Mouse (Mus musculus) bone marrow macrophage, adult 2 months (primary cell): Measurements from ENCODE around the gene Synj1. TPM values are rescaled to one million over a fixed set of nuclear protein-coding genes. Genes with fewer than 3 reads are reported as not detected.

ENCODE experiments used
- H3K27ac ChIP-seq: 2 replicates; pipeline ENCODE4 v1.5.1; 2012; ENCODE audit warnings: low read depth, low read length; ENCODE audit not compliant: insufficient read depth
- H3K4me1 ChIP-seq: 2 replicates; pipeline ENCODE4 v1.6.1; 2012; ENCODE audit warnings: low read length; ENCODE audit not compliant: control insufficient read depth, insufficient read depth
- H3K4me3 ChIP-seq: 2 replicates; pipeline ENCODE4 v1.5.1; 2012; ENCODE audit warnings: mild to moderate bottlenecking, low read length, moderate library complexity; ENCODE audit not compliant: insufficient read depth
- CTCF ChIP-seq: IDR thresholded peaks from 2 replicates; pipeline ENCODE4 v1.5.1; 2012; ENCODE audit warnings: low read depth, mild to moderate bottlenecking, low read length, moderate library complexity
- POLR2A ChIP-seq: IDR thresholded peaks from 2 replicates; pipeline ENCODE4 v1.6.1; 2012; ENCODE audit warnings: mild to moderate bottlenecking, low read depth, low read length, borderline replicate concordance
- polyA plus RNA-seq: library from polyadenylated mRNA; stranded (reverse); fragments of >200 nt; gene quantifications from 2 replicates; pipeline ENCODE4 v1.2.4, GENCODE M21; 2012; ENCODE audit not compliant: missing spikeins, insufficient read depth, insufficient read length

The Synj1 gene
- polyA plus RNA-seq: 91.7 and 118 TPM in 2 replicates

DNA sequence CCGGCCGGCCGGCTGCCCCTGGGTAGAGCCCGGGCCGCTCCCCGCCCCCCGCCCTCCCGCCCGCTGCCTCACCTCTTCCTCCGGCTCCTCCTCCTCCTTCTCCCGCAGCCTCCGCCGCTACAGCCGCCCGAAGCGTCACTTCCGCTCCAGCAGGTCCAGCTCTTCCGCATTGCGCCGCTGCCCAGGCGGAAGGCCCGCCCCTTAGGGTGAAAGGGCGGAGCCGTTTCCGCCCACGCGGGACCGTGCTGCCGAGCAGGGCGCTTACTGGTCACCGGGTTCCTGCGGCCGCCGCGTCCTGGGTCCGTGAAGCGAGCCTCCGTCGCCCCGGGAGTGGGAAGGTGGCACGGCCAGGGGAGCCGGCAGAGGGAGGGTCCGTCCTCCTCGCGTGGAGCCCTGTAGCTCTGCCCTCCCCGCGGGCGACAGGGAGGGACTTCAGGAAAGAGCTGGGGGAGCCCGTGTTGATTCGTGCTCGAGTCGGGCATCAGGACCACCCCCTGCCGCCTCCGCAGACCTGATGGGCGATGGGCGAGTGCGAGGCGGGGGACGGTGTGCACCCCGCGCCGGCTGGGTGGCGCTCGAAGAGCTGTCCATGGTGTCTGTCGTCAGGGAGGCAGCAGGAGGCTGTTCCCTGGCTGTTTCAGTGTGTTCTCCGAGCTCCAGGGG is at the start of gene Synj1:
TSS of gene Synj1 (minus strand) at position 288 of the 663 bp plus-strand sequence.
- Histone ChIP-seq H3K4me3 (peak within 1 kb of the TSS; percentile 98), H3K4me1 (peaks cover 25% of the 10 kb centered on the region), H3K27ac (peak within 1 kb of the TSS; percentile 100)
- TF ChIP-seq POLR2A (no peak), CTCF (no peak)

DNA sequence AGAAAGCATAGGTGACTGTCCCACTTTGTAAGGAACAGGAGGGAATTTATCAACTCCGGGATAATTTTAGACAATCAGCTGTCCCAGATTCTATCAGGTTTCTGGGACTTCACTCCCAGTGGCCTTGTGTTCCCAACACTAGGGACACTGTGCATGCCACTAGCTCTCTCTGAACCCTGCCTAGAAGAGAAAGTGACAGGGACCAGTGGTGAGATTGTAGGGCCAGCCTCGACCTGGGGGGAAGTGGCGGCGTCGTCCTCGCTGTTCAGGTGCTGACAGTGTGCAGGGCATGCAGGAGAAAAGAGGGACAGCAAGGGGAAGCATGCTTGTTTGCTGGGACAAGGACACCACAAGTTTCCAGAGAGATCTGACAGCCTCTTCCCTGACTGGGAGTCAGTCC is 46.6 kb upstream of the Synj1 start:
- Histone ChIP-seq H3K4me3 (no peak overlapping the region), H3K4me1 (peaks cover 22% of the 10 kb centered on the region), H3K27ac (no peak overlapping the region)
- no peak for TF ChIP-seq POLR2A
- TF ChIP-seq CTCF: no peak

DNA sequence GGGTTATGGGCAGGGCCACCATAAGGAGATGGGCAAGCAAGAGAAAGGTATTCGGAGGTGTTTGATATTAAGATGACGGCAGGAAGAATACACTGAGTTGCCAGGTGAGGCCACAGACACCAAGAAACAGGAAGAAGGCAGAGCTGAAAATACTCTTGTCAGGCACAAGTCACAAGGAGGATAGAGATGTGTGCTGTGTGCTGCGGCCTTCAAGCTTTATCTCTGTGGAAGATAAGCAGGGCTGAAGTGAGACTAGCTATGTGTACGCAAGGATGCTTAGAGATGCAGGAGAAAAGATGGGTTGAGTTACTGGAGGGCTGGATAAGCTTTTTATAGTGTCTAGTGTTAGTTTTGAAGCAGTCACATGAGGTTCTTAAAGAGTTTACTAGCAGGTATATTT is 46.2 kb upstream of the Synj1 start:
- no peak overlapping the region for H3K27ac ChIP-seq
- TF ChIP-seq POLR2A (no peak), CTCF (no peak)
- no peak overlapping the region for H3K4me3 ChIP-seq
- peaks cover 18% of the 10 kb centered on the region for H3K4me1 ChIP-seq

DNA sequence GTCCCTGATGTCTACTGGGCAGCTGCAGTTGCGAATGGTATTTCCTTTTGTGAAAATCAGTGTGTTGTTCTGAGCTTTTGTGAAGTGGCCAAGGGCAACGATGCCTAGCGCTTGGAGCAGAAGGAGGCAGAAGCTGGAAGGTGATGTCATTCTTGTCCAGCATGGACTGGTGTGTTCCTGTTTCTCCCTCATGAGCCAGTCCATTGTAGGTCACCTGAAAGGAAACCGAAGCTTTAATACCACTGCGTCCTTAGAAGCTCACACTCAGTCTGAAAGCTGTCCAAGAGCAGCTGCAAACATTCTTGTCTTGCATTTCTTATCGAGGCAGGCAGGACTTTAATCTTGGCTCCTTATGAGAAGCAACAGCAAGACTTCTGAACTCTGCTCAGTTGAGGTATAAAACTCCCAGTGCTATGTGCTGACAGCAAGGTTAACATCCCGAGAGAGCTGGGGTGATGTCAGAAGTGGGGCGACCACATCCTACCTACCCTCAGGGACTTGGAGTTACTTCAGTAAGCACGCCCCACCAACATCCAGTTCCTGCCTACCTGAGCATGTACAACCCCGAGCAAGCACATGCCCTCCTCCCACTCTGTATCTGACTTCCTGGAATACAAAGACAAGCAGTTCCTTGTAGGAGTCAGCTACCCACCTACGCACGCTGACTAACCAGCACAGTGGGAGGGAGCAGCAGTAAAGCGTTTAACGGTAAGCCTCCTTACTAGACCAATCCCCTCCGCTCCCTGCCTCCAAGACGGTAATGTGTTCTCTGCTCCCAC is 45.1 kb upstream of the Synj1 start:
- Histone ChIP-seq H3K27ac (no peak overlapping the region), H3K4me3 (no peak overlapping the region), H3K4me1 (peaks cover 9% of the 10 kb centered on the region)
- TF ChIP-seq CTCF (no peak), POLR2A (no peak)

DNA sequence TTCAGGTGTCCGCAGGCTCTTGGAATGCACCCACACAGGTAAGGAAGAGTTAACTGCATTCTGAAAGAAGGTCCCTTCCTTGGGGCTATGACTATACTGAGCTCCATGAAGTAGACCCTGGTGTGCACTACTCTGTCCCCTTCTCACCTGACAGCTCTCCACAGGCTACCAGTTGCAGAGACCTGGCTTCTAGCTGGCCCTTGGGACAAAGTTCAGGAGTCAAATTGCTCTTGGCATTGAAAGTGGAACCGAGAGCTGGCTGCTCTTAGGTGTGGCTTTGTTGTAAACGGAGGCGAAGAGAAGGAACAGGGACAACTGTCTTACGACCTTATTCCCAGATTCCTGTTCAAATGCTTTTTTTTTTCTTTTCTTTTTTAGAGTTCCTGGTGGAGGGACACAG is 44.0 kb upstream of the Synj1 start:
- Histone ChIP-seq H3K27ac (no peak overlapping the region), H3K4me1 (peaks cover 6% of the 10 kb centered on the region), H3K4me3 (no peak overlapping the region)
- no peak for TF ChIP-seq POLR2A
- no peak for TF ChIP-seq CTCF

DNA sequence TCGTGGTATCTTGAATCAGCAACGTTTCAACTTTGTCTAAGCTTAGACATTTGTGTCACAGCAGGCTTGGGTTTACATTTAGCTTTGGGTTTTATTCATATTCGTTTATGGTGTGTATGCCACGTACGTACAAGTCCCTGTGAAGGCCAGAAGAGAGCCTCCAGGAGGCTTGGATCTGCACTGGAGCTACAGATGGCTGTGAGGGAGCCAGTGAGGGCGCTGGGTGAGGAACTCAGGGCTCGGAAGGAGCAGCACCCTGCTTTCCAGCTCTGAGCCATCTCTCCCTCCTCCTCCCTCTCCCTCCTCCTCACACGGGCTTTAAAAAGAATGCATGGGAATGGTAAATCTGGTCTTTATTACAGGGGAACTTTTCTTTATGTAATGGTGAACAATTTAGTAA is 42.5 kb upstream of the Synj1 start:
- TF ChIP-seq CTCF (no peak), POLR2A (no peak)
- Histone ChIP-seq H3K27ac (no peak overlapping the region), H3K4me1 (peaks cover 6% of the 10 kb centered on the region), H3K4me3 (no peak overlapping the region)

DNA sequence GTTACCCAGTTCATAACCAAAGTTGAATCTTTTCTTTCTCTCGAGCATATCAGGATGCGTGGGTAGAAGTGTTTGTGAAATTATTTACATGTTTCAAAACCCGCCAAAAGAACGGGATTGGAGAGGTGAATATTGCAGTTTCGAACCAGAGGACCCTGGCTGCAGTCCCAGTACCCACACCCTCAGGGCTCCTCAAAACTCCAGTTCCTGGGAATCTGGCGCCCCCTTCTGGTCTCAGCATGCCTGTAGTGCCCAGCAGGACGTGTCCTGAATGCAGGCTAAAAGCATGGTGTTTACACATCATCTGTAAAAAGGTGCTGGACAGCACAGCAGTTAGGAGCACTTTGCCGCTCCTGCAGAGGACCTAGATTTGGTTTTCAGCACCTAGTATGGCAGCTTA is 34.4 kb upstream of the Synj1 start:
- TF ChIP-seq POLR2A: no peak
- TF ChIP-seq CTCF: peak; percentile 67
- Histone ChIP-seq H3K4me3 (peak overlapping the region; percentile 57), H3K4me1 (peaks cover 5% of the 10 kb centered on the region; the same call in 1 of the 2 replicates), H3K27ac (no peak overlapping the region)

DNA sequence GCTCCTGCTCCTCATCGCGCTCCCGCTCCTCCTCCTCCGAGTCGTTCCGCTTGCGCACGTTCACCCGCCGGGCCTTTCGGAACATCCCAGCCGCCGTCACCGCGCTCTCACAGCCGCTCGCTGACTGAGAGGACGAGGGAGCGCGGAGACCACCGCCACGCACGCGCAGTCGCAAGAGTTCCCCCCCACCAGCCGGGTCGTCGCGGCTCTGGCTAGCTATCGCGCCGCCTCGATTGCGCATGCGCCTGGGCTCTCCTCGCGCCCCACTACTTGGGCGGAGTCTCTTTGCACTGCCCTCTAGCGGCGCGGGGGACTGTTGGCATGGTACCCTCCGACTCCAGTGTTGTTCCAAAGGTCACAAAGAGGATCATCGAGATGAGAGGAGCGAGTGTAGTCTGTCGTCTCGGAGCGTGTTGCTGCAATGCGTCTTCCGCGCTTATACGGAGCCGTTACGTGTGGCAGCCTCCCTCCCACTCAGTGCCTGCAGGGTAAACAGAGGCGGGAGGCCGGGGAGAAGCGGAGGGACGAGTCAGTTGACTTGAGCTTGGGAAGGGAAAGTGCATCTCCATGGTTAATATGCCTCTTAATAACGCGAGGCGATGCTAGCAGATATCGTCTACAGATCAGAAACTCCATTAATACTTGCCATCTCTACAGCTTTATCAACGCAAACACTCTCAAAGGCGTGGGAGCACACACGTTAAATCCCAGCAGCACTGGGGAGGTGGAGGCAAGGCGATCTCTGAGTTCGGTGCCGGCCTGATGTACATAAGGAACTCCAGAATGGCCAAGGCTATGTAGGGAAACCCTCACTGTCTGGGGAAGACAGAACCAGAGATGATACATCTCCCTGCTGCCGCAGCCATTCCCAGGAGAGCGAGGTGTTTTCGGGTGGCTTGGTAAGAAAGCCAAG is 33.4 kb upstream of the Synj1 start, which contains the start of gene Paxbp1:
TSS of gene Paxbp1 (minus strand) at position 274 of the 913 bp plus-strand sequence.
- Histone ChIP-seq H3K4me1 (peaks cover 5% of the 10 kb centered on the region; the same call in 1 of the 2 replicates), H3K27ac (peak within 1 kb of the TSS; percentile 66), H3K4me3 (peak within 1 kb of the TSS; percentile 89)
- TF ChIP-seq POLR2A: 0 out of 2 replicates have a peak, but pooled peaks have one; percentile 50
- TF ChIP-seq CTCF: no peak

DNA sequence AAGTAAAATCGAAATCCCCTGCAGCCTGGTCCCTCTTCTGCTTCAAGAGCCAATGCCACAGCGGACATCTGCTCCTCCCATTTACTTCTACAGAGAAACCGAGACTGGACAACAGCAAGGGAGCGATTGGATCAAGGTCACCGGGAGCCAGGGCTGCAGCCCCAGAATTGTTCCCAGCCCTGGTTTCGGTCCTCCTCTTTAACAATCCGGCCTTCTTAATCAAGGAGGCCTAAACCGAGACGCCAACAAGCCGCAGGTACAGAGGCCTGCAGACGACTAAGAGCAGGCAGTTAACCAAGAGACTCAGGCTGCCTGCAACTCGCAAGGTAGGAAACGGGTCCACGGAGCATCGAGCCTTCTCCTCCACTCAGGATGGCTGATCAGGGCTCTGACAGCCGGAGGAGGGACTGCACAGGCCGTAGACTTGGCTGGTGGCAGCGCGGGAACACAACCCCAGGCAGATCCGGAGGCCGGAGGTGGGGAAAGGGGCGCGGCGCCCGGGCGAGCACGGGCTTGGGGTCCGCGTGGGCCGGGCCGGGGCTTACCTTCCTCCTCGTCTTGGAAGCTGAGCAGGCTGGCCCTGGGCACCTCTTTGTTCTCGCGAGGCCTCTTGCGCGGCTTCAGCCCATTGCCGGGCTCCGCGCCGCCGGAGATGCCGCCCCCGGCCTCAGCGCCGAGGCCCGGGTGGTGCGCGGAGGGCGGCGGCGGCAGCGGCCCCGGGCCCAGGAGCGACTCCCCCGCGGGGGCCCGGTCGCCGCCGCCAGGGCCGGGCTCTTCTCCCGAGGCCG is 32.5 kb upstream of the Synj1 start:
- peak overlapping the region; percentile 66 for H3K27ac ChIP-seq
- no peak for TF ChIP-seq CTCF
- peaks cover 5% of the 10 kb centered on the region; the same call in 1 of the 2 replicates for H3K4me1 ChIP-seq
- peak overlapping the region; percentile 89 for H3K4me3 ChIP-seq
